Mouse (Mus musculus) testis, adult 2 months (tissue): ENCODE results near the gene Zdhhc24. TPM values are rescaled to one million over a fixed set of nuclear protein-coding genes. Genes with fewer than 3 reads are reported as not detected.

Source experiments
- H3K27ac ChIP-seq: fragments of 200-500 bp; 2 replicates; pipeline ENCODE4 v1.5.1; 2012; ENCODE audit warnings: low read depth, low read length; ENCODE audit not compliant: control insufficient read depth, insufficient read depth
- H3K27me3 ChIP-seq: fragments of 200-500 bp; 2 replicates; pipeline ENCODE4 v1.6.1; 2012; ENCODE audit warnings: mild to moderate bottlenecking, low read length, moderate library complexity; ENCODE audit not compliant: control insufficient read depth, insufficient read depth
- H3K36me3 ChIP-seq: fragments of 200-500 bp; 2 replicates; pipeline ENCODE4 v1.6.1; 2012; ENCODE audit warnings: mild to moderate bottlenecking, low read length; ENCODE audit not compliant: control insufficient read depth, insufficient read depth
- H3K4me1 ChIP-seq: fragments of 200-500 bp; 2 replicates; pipeline ENCODE4 v1.6.1; 2012; ENCODE audit warnings: low read length; ENCODE audit not compliant: control insufficient read depth, insufficient read depth
- H3K4me3 ChIP-seq: fragments of 200-500 bp; 2 replicates; pipeline ENCODE4 v1.5.1; 2012; ENCODE audit warnings: low read depth, mild to moderate bottlenecking, low read length, moderate library complexity, mixed read lengths; ENCODE audit not compliant: control insufficient read depth
- CTCF ChIP-seq: fragments of 200-500 bp; IDR thresholded peaks from 2 replicates; pipeline ENCODE4 v1.5.1; 2012; ENCODE audit warnings: low read depth, mild to moderate bottlenecking, inconsistent platforms, low read length, moderate library complexity; ENCODE audit not compliant: control insufficient read depth, insufficient read depth, insufficient replicate concordance
- POLR2A ChIP-seq: fragments of 200-500 bp; IDR thresholded peaks from 2 replicates; pipeline ENCODE4 v1.6.1; 2012; ENCODE audit warnings: low read depth, mild to moderate bottlenecking, inconsistent platforms, low read length, moderate library complexity; ENCODE audit not compliant: control insufficient read depth
- polyA plus RNA-seq: library from polyadenylated mRNA; depleted of rRNA; stranded (reverse); fragments of >200 nt; gene quantifications from 2 replicates; pipeline ENCODE4 v1.2.3, GENCODE M21; 2012; rRNA removed

Gene Zdhhc24
- polyA plus RNA-seq, 1 experiment = 10.7 TPM

GRCm38 (mm10) chr19:4927904-4928531 lies 49.5 kb downstream of the Zdhhc24 start, which contains the start of gene Dpp3:
TSS of gene Dpp3 (minus strand) at chr19:4928287.
- TF ChIP-seq POLR2A = peak; percentile 77
- no peak for TF ChIP-seq CTCF
- H3K27ac ChIP-seq = peak within 1 kb of the TSS; percentile 67
- no peaks in the 10 kb centered on the region for H3K36me3 ChIP-seq

GRCm38 (mm10) chr19:4928781-4929180 lies 50.3 kb downstream of the Zdhhc24 start:
- Histone ChIP-seq H3K27me3 (no peaks in the 10 kb centered on the region), H3K27ac (peak overlapping the region; percentile 46)
- TF ChIP-seq CTCF (no peak), POLR2A (no peak)

More at GRCm38 (mm10) chr19:4927904-4928531, 49.5 kb downstream of the Zdhhc24 start, which contains the start of gene Dpp3:
- peak within 1 kb of the TSS; percentile 97 for H3K4me3 ChIP-seq
- no peaks in the 10 kb centered on the region for H3K27me3 ChIP-seq
- H3K4me1 ChIP-seq = peaks cover 10% of the 10 kb centered on the region

More at GRCm38 (mm10) chr19:4928781-4929180, 50.3 kb downstream of the Zdhhc24 start:
- H3K4me1 ChIP-seq = peaks cover 10% of the 10 kb centered on the region
- no peaks in the 10 kb centered on the region for H3K36me3 ChIP-seq
- H3K4me3 ChIP-seq = no peak overlapping the region

Other genes starting within 250 kb of the Zdhhc24 start
- gene Gm960, start 180.0 kb upstream of the Zdhhc24 start, polyA plus RNA-seq = 4.9 and 5.1 TPM in 2 replicates
- gene Sptbn2, start 167.5 kb upstream of the Zdhhc24 start, polyA plus RNA-seq = 1.1 and 1.3 TPM in 2 replicates
- 218 and 233 TPM in 2 replicates for gene Rbm4b, start 122.2 kb upstream of the Zdhhc24 start, polyA plus RNA-seq
- gene Rbm4, start 84.8 kb upstream of the Zdhhc24 start, polyA plus RNA-seq = 22.6 and 26.4 TPM in 2 replicates
- 5.9 and 9.4 TPM in 2 replicates for gene Gm21992, start 67.1 kb upstream of the Zdhhc24 start, polyA plus RNA-seq
- 44.0 and 45.7 TPM in 2 replicates for gene Rbm14, start 67.0 kb upstream of the Zdhhc24 start, polyA plus RNA-seq
- gene Ccs, start 39.3 kb upstream of the Zdhhc24 start, polyA plus RNA-seq = 57.9 and 66.4 TPM in 2 replicates
- gene Ccdc87, start 39.3 kb upstream of the Zdhhc24 start, polyA plus RNA-seq = 39.4 and 40.3 TPM in 2 replicates
- gene Ctsf, start 23.5 kb upstream of the Zdhhc24 start, polyA plus RNA-seq = 32.4 and 35.7 TPM in 2 replicates
- 8.6 and 8.9 TPM in 2 replicates for gene Actn3, start 759 bp upstream of the Zdhhc24 start, polyA plus RNA-seq
- 15.5 and 16.5 TPM in 2 replicates for gene Bbs1, start 28.0 kb downstream of the Zdhhc24 start, polyA plus RNA-seq
- gene Dpp3, start 49.6 kb downstream of the Zdhhc24 start, polyA plus RNA-seq = 81.8 and 95.7 TPM in 2 replicates
- gene Peli3, start 64.5 kb downstream of the Zdhhc24 start, polyA plus RNA-seq = 0.77 and 0.96 TPM in 2 replicates
- gene Mrpl11, start 83.5 kb downstream of the Zdhhc24 start, polyA plus RNA-seq = 76.0 and 89.3 TPM in 2 replicates
- 1.4 and 1.5 TPM in 2 replicates for gene Npas4, start 111.6 kb downstream of the Zdhhc24 start, polyA plus RNA-seq
- 4.9 and 5.2 TPM in 2 replicates for gene Slc29a2, start 145.2 kb downstream of the Zdhhc24 start, polyA plus RNA-seq
- gene B4gat1, start 160.2 kb downstream of the Zdhhc24 start, polyA plus RNA-seq = 3.7 and 4.2 TPM in 2 replicates
- 0.61 and 0.98 TPM in 2 replicates for gene AC124502.3, start 160.2 kb downstream of the Zdhhc24 start, polyA plus RNA-seq
- 200 and 216 TPM in 2 replicates for gene Brms1, start 162.7 kb downstream of the Zdhhc24 start, polyA plus RNA-seq
- gene Rin1, start 171.8 kb downstream of the Zdhhc24 start, polyA plus RNA-seq = 27.1 and 27.5 TPM in 2 replicates
- 2.5 and 2.9 TPM in 2 replicates for gene Cd248, start 189.4 kb downstream of the Zdhhc24 start, polyA plus RNA-seq
- 22.5 and 22.6 TPM in 2 replicates for gene Tmem151a, start 206.9 kb downstream of the Zdhhc24 start, polyA plus RNA-seq
- 134 and 144 TPM in 2 replicates for gene Yif1a, start 209.9 kb downstream of the Zdhhc24 start, polyA plus RNA-seq
- gene Cnih2, start 219.9 kb downstream of the Zdhhc24 start, polyA plus RNA-seq = 42.8 and 43.5 TPM in 2 replicates
- gene Rab1b, start 228.4 kb downstream of the Zdhhc24 start, polyA plus RNA-seq = 113 and 124 TPM in 2 replicates
- 92.7 and 92.9 TPM in 2 replicates for gene Klc2, start 239.9 kb downstream of the Zdhhc24 start, polyA plus RNA-seq